Mouse (Mus musculus) myocyte (in vitro differentiated cells): ENCODE data around the gene Nap1l4. TPM values are rescaled to one million over a fixed set of nuclear protein-coding genes. Genes with fewer than 3 reads are reported as not detected.

Source experiments
- H3K27me3 ChIP-seq: one replicate; pipeline ENCODE4 v1.6.1; 2011; ENCODE audit not compliant: control insufficient read depth, insufficient read depth, insufficient read length
- H3K36me3 ChIP-seq: one replicate; pipeline ENCODE4 v1.6.1; 2011; ENCODE audit not compliant: control insufficient read depth, insufficient read depth
- H3K4me2 ChIP-seq: one replicate; pipeline ENCODE4 v1.6.1; 2011; ENCODE audit warnings: low read depth, control low read depth
- H3K4me3 ChIP-seq: one replicate; pipeline ENCODE4 v1.5.1; 2011; ENCODE audit warnings: mild to moderate bottlenecking, control low read depth, moderate library complexity
- H3K79me2 ChIP-seq: one replicate; pipeline ENCODE4 v1.6.1; 2011; ENCODE audit not compliant: control insufficient read depth, insufficient read depth
- H3ac ChIP-seq: one replicate; pipeline ENCODE4 v1.6.1; 2011; ENCODE audit not compliant: control insufficient read depth, insufficient read length
- CEBPB ChIP-seq: IDR thresholded peaks from 2 replicates; pipeline ENCODE4 v1.6.1; 2011; ENCODE audit warnings: mild to moderate bottlenecking, moderate library complexity; ENCODE audit not compliant: poor library complexity, insufficient read depth, severe bottlenecking
- E2F4 ChIP-seq: IDR thresholded peaks from one replicate; pipeline ENCODE4 v1.6.1; 2011; ENCODE audit warnings: mild to moderate bottlenecking, control low read depth, moderate library complexity; ENCODE audit not compliant: insufficient read depth
- MAX ChIP-seq: IDR thresholded peaks from one replicate; pipeline ENCODE4 v1.6.1; 2011; ENCODE audit warnings: low read depth, mild to moderate bottlenecking, control low read depth
- MYOD1 ChIP-seq, 3 experiments: IDR thresholded peaks; one replicate each; pipeline ENCODE4 v1.6.1; 2011; ENCODE audit warnings: control low read depth in 2 of 3, low read depth in 2 of 3, mild to moderate bottlenecking in 2 of 3, moderate library complexity in 1 of 3; ENCODE audit not compliant: insufficient read length in 2 of 3, control insufficient read depth in 1 of 3
- MYOG ChIP-seq, 3 experiments: IDR thresholded peaks; one replicate each; pipeline ENCODE4 v1.6.1; 2011; ENCODE audit warnings: control low read depth in 2 of 3, low read depth in 2 of 3, mild to moderate bottlenecking in 2 of 3; ENCODE audit not compliant: insufficient read length in 2 of 3, control insufficient read depth in 1 of 3, insufficient read depth in 1 of 3
- POLR2A ChIP-seq: IDR thresholded peaks from one replicate; pipeline ENCODE4 v1.6.1; 2011; ENCODE audit warnings: low read depth, mild to moderate bottlenecking, control low read depth, moderate library complexity; ENCODE audit not compliant: insufficient read length
- POLR2AphosphoS2 ChIP-seq: IDR thresholded peaks from one replicate; pipeline ENCODE4 v1.6.1; 2011; ENCODE audit warnings: low read depth, control low read depth; ENCODE audit not compliant: insufficient read length
- REST ChIP-seq: IDR thresholded peaks from one replicate; pipeline ENCODE4 v1.6.1; 2011; ENCODE audit warnings: mild to moderate bottlenecking, control low read depth, moderate library complexity; ENCODE audit not compliant: insufficient read depth, insufficient read length
- SRF ChIP-seq: IDR thresholded peaks from one replicate; pipeline ENCODE4 v1.6.1; 2011; ENCODE audit warnings: low read depth; ENCODE audit not compliant: control insufficient read depth, insufficient read length
- TCF12 ChIP-seq: IDR thresholded peaks from one replicate; pipeline ENCODE4 v1.6.1; 2011; ENCODE audit warnings: mild to moderate bottlenecking, control low read depth; ENCODE audit not compliant: poor library complexity, insufficient read depth, severe bottlenecking
- TCF3 ChIP-seq: IDR thresholded peaks from one replicate; pipeline ENCODE4 v1.6.1; 2011; ENCODE audit warnings: low read depth, control low read depth; ENCODE audit not compliant: insufficient read length
- USF1 ChIP-seq: IDR thresholded peaks from one replicate; pipeline ENCODE4 v1.6.1; 2011; ENCODE audit warnings: low read depth, mild to moderate bottlenecking, control low read depth, moderate library complexity
- polyA plus RNA-seq: library from polyadenylated mRNA; unstranded; fragments of >200 nt; fragmentation: generic; extraction: Trizol; gene quantifications from one replicate; pipeline ENCODE4 v1.2.1, GENCODE M21; 2012; ENCODE audit warnings: missing spikeins

The Nap1l4 gene
- polyA plus RNA-seq, 1 experiment = 101 TPM

GRCm38 (mm10) chr7:143467714-143468113, 81.2 kb downstream of the Nap1l4 start:
- TF ChIP-seq MYOD1 (IDR thresholded peaks at IDR 0.05; ENCODE audit: control insufficient read depth in 1 of 3, insufficient read length in 2 of 3, low read depth in 2 of 3) = no peak
- no peak for TF ChIP-seq POLR2AphosphoS2
- no peak for TF ChIP-seq SRF
- no peak for TF ChIP-seq MYOG (IDR thresholded peaks at IDR 0.05; ENCODE audit: control insufficient read depth in 1 of 3, insufficient read depth in 1 of 3, insufficient read length in 2 of 3, low read depth in 2 of 3)
- TF ChIP-seq CEBPB = no peak
- no peak for TF ChIP-seq POLR2A
- TF ChIP-seq TCF12 = no peak
- no peak for TF ChIP-seq MAX
- no peak for TF ChIP-seq E2F4
- TF ChIP-seq REST = no peak
- TF ChIP-seq USF1 = no peak
- TF ChIP-seq TCF3 = no peak
- Histone ChIP-seq H3K36me3 (no peaks in the 10 kb centered on the region), H3K27me3 (peaks cover 7% of the 10 kb centered on the region), H3ac (no peak overlapping the region), H3K79me2 (no peaks in the 10 kb centered on the region), H3K4me2 (no peak overlapping the region), H3K4me3 (no peak overlapping the region)

- H3K4me2 ChIP-seq = no peak overlapping the region
- no peak overlapping the region for H3K4me3 ChIP-seq
- H3ac ChIP-seq = no peak overlapping the region
- H3K27me3 ChIP-seq = no peaks in the 10 kb centered on the region
- H3K36me3 ChIP-seq = no peaks in the 10 kb centered on the region
- H3K79me2 ChIP-seq = no peaks in the 10 kb centered on the region
- TF ChIP-seq MYOD1 (IDR thresholded peaks at IDR 0.05; ENCODE audit: control insufficient read depth in 1 of 3, insufficient read length in 2 of 3, low read depth in 2 of 3) (no peak), CEBPB (no peak), USF1 (no peak), TCF12 (no peak), TCF3 (no peak), SRF (no peak), POLR2AphosphoS2 (no peak), MYOG (IDR thresholded peaks at IDR 0.05; ENCODE audit: control insufficient read depth in 1 of 3, insufficient read depth in 1 of 3, insufficient read length in 2 of 3, low read depth in 2 of 3) (no peak), POLR2A (no peak), MAX (no peak), REST (no peak), E2F4 (no peak)
Measured at GRCm38 (mm10) chr7:143466099-143466677, 82.7 kb downstream of the Nap1l4 start.

- H3ac ChIP-seq = no peak overlapping the region
- no peaks in the 10 kb centered on the region for H3K36me3 ChIP-seq
- peaks cover under 1% of the 10 kb centered on the region for H3K27me3 ChIP-seq
- no peak overlapping the region for H3K4me3 ChIP-seq
- TF ChIP-seq POLR2A = no peak
- no peak for TF ChIP-seq MAX
- no peak for TF ChIP-seq TCF3
- no peak overlapping the region for H3K4me2 ChIP-seq
- no peaks in the 10 kb centered on the region for H3K79me2 ChIP-seq
Measured at GRCm38 (mm10) chr7:143464811-143465560, 83.9 kb downstream of the Nap1l4 start.

GRCm38 (mm10) chr7:143463865-143464415, 85.0 kb downstream of the Nap1l4 start:
- Histone ChIP-seq H3K79me2 (no peaks in the 10 kb centered on the region), H3K36me3 (no peaks in the 10 kb centered on the region), H3K4me3 (no peak overlapping the region), H3K27me3 (peaks cover 11% of the 10 kb centered on the region), H3ac (no peak overlapping the region), H3K4me2 (no peak overlapping the region)
- no peak for TF ChIP-seq POLR2AphosphoS2
- TF ChIP-seq MYOG (IDR thresholded peaks at IDR 0.05; ENCODE audit: control insufficient read depth in 1 of 3, insufficient read depth in 1 of 3, insufficient read length in 2 of 3, low read depth in 2 of 3) = no peak
- no peak for TF ChIP-seq CEBPB
- TF ChIP-seq E2F4 = no peak
- TF ChIP-seq USF1 = no peak
- TF ChIP-seq REST = no peak
- TF ChIP-seq TCF12 = no peak
- no peak for TF ChIP-seq MYOD1 (IDR thresholded peaks at IDR 0.05; ENCODE audit: control insufficient read depth in 1 of 3, insufficient read length in 2 of 3, low read depth in 2 of 3)
- TF ChIP-seq MAX = no peak
- no peak for TF ChIP-seq TCF3
- no peak for TF ChIP-seq POLR2A
- TF ChIP-seq SRF = no peak

Other genes with a start within 250 kb of the Nap1l4 start
- gene Cdkn1c, start 88.1 kb downstream of the Nap1l4 start, polyA plus RNA-seq = 35.7 TPM
- gene Slc22a18, start 75.4 kb downstream of the Nap1l4 start, polyA plus RNA-seq = 0.12 TPM
- gene Phlda2, start 46.0 kb downstream of the Nap1l4 start, polyA plus RNA-seq = not detected
- gene Cars, start 51.0 kb upstream of the Nap1l4 start, polyA plus RNA-seq = 237 TPM
- gene Tnfrsf26, start 79.6 kb upstream of the Nap1l4 start, polyA plus RNA-seq = 0.02 TPM
- 15.5 TPM for gene Tnfrsf22, start 100.6 kb upstream of the Nap1l4 start, polyA plus RNA-seq
- 25.7 TPM for gene Tnfrsf23, start 136.8 kb upstream of the Nap1l4 start, polyA plus RNA-seq
- 49.6 TPM for gene Osbpl5, start 207.9 kb upstream of the Nap1l4 start, polyA plus RNA-seq
- gene Mrgprg, start 217.9 kb upstream of the Nap1l4 start, polyA plus RNA-seq = not detected
- 1.9 TPM for gene Mrgpre, start 235.4 kb upstream of the Nap1l4 start, polyA plus RNA-seq